Mouse (Mus musculus) small intestine, adult 2 months (tissue): Measurements from ENCODE around the gene Dmc1. TPM values are rescaled to one million over a fixed set of nuclear protein-coding genes. Genes with fewer than 3 reads are reported as not detected.
A peak's percentile ranks its signal among the peaks of the same experiment; 100 is the strongest.

Source experiments
- H3K27ac ChIP-seq: fragments of 200-500 bp; 2 replicates; pipeline ENCODE4 v1.5.1; 2012; ENCODE audit warnings: low read depth, low read length, control low read depth, inconsistent platforms; ENCODE audit not compliant: insufficient read depth
- H3K27me3 ChIP-seq: fragments of 200-500 bp; 2 replicates; pipeline ENCODE4 v1.6.1; 2012; ENCODE audit warnings: mild to moderate bottlenecking, moderate library complexity, low read length, inconsistent platforms; ENCODE audit not compliant: control insufficient read depth, insufficient read depth
- H3K36me3 ChIP-seq: fragments of 200-500 bp; 2 replicates; pipeline ENCODE4 v1.6.1; 2012; ENCODE audit warnings: mild to moderate bottlenecking, low read length, control low read depth, inconsistent platforms; ENCODE audit not compliant: control insufficient read depth, insufficient read depth
- H3K4me1 ChIP-seq: fragments of 200-500 bp; 2 replicates; pipeline ENCODE4 v1.6.1; 2012; ENCODE audit warnings: low read length, inconsistent platforms, mixed read lengths; ENCODE audit not compliant: control insufficient read depth, insufficient read depth, insufficient read length
- H3K4me3 ChIP-seq: fragments of 200-500 bp; 2 replicates; pipeline ENCODE4 v1.5.1; 2012; ENCODE audit warnings: low read depth, mild to moderate bottlenecking, control low read depth, inconsistent platforms, low read length, moderate library complexity
- CTCF ChIP-seq: fragments of 200-500 bp; IDR thresholded peaks from 2 replicates; pipeline ENCODE4 v1.5.1; 2012; ENCODE audit warnings: low read depth, mild to moderate bottlenecking, control low read depth, inconsistent platforms, low read length, moderate library complexity, mixed read lengths; ENCODE audit not compliant: insufficient replicate concordance, insufficient read length; ENCODE audit errors: extremely low read depth
- POLR2A ChIP-seq: fragments of 200-500 bp; IDR thresholded peaks from 2 replicates; pipeline ENCODE4 v1.6.1; 2012; ENCODE audit warnings: low read depth, mild to moderate bottlenecking, control low read depth, inconsistent platforms, low read length, moderate library complexity
- WGBS: fragments of 180-500 bp; shearing (Covaris S2); methylation state at CpG from one replicate; pipeline ENCODE4 v1.1.7; 2018; 5-methylcytosine and 5-hydroxymethylcytosine counted together
- polyA plus RNA-seq: library from polyadenylated mRNA; depleted of rRNA; stranded (reverse); fragments of >200 nt; gene quantifications from 2 replicates; pipeline ENCODE4 v1.2.3, GENCODE M21; 2012

Gene Dmc1
- polyA plus RNA-seq, 1 experiment: 0.08 TPM

DNA sequence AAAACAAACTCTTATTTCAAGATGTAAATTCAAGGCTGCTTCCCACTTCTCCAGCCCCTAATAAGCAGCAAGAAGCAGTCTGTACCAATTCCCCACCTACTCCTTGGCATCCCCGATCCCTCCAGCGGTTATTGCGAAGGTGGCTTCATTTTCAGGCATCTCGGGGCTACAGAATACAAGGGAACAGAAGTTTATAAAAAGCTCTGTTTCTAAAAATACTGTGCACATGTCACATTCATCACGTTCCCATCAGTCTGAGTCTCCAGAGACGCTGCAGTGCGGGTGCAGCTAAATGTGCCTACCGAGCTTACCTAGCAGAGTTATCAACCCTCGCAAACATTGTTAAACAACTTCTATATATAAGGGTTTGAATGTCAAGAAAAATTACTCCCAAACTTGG is 42.5 kb downstream of the Dmc1 start:
- no peaks in the 10 kb centered on the region for H3K27me3 ChIP-seq
- no peaks in the 10 kb centered on the region for H3K36me3 ChIP-seq
- no peak for TF ChIP-seq CTCF
- no peak for TF ChIP-seq POLR2A
- WGBS: 74% methylated on average over 9 of the region's 9 CpGs
- H3K4me1 ChIP-seq: no peaks in the 10 kb centered on the region
- no peak overlapping the region for H3K4me3 ChIP-seq
- no peak overlapping the region for H3K27ac ChIP-seq

DNA sequence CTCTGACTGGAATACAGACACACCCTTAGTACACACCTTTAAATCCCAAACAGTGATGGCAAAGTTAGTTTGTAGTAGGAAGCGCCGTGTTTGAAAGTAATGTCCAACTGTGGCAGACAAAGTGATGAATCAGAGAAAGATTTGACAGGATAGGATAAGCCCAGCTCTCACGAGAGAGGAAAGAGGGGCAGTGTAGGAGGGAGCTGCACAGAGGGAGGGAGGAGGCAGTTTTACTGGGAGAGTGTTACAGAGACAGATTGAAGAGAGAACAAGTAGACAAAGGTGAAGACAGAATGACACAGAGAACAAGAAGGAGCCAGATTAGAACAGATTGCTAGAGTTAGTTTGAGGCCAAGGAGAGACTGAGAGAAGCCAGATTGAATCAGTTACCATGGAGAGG is 45.3 kb downstream of the Dmc1 start:
- Histone ChIP-seq H3K4me1 (no peaks in the 10 kb centered on the region), H3K4me3 (no peak overlapping the region), H3K36me3 (no peaks in the 10 kb centered on the region), H3K27ac (no peak overlapping the region), H3K27me3 (no peaks in the 10 kb centered on the region)
- TF ChIP-seq POLR2A: no peak
- TF ChIP-seq CTCF: no peak
- WGBS: 52% methylated on average over 3 of the region's 3 CpGs

DNA sequence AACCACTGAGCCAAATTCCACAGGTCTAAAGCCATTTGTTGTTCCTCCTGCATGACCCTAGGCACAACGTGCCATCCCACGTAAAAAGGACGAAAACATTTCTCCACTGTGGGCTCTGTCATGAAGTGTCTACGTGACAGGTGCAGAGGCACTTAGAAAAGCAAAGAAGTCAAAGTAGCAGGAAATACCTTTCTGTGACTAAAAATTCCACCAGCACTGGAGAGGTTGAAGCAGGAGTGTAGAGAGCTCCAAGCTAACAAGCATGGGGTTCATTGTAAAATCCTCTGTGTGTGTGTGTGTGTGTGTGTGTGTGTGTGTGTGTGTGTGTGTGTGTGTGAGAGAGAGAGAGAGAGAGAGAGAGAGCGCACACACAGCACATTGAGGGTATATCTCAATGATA is 52.3 kb downstream of the Dmc1 start:
- Histone ChIP-seq H3K36me3 (no peaks in the 10 kb centered on the region), H3K4me3 (no peak overlapping the region), H3K27ac (no peak overlapping the region), H3K4me1 (no peaks in the 10 kb centered on the region), H3K27me3 (no peaks in the 10 kb centered on the region; the same call in 1 of the 2 replicates)
- TF ChIP-seq CTCF: no peak
- TF ChIP-seq POLR2A: no peak
- 74% methylated on average over 5 of the region's 5 CpGs for whole genome bisulfite sequencing

- Histone ChIP-seq H3K4me1 (peaks cover 4% of the 10 kb centered on the region; the same call in 1 of the 2 replicates), H3K27ac (no peak overlapping the region), H3K4me3 (no peak overlapping the region), H3K27me3 (no peaks in the 10 kb centered on the region; the same call in 1 of the 2 replicates), H3K36me3 (peaks cover 6% of the 10 kb centered on the region)
- TF ChIP-seq POLR2A (no peak), CTCF (no peak)
- 97% methylated on average over 2 of the region's 2 CpGs for WGBS
Observed at GRCm38 (mm10) chr15:79548226-79548625, 56.7 kb downstream of the Dmc1 start.

DNA sequence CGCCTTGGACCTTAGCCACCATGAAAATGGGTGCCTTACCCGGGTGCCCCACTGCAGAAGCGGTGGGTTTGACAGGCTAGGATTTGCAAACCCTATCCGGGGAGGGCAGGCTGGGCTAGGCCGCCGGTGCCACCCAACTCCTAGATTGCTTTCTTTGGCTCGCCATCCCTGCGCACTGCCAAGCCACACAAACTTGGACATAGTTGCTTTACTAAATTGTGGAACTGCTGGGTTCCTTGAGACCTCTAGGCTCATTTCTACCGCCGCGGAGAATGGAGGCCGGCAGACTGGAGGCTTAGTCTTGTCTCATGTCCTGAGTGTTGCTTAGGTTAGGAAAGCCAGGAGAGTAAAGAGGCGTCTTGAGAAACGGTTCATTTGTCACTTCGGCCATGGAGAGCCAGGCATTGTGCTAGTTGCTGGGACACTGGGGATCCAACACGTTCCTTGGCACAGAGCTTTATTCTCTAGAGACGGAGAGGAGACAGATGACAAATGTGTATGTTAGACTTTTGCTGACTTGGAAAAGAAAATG is 57.6 kb downstream of the Dmc1 start:
- WGBS: 85% methylated on average over 17 of the region's 17 CpGs
- no peaks in the 10 kb centered on the region; the same call in 1 of the 2 replicates for H3K27me3 ChIP-seq
- H3K27ac ChIP-seq: peak overlapping the region; percentile 89
- peaks cover 4% of the 10 kb centered on the region; the same call in 1 of the 2 replicates for H3K4me1 ChIP-seq
- peaks cover 13% of the 10 kb centered on the region for H3K36me3 ChIP-seq
- peak overlapping the region; percentile 78 for H3K4me3 ChIP-seq
- peak; percentile 12; the same call in 1 of the 2 replicates for TF ChIP-seq CTCF
- TF ChIP-seq POLR2A: 0 out of 2 replicates have a peak, but pooled peaks have one; percentile 17

DNA sequence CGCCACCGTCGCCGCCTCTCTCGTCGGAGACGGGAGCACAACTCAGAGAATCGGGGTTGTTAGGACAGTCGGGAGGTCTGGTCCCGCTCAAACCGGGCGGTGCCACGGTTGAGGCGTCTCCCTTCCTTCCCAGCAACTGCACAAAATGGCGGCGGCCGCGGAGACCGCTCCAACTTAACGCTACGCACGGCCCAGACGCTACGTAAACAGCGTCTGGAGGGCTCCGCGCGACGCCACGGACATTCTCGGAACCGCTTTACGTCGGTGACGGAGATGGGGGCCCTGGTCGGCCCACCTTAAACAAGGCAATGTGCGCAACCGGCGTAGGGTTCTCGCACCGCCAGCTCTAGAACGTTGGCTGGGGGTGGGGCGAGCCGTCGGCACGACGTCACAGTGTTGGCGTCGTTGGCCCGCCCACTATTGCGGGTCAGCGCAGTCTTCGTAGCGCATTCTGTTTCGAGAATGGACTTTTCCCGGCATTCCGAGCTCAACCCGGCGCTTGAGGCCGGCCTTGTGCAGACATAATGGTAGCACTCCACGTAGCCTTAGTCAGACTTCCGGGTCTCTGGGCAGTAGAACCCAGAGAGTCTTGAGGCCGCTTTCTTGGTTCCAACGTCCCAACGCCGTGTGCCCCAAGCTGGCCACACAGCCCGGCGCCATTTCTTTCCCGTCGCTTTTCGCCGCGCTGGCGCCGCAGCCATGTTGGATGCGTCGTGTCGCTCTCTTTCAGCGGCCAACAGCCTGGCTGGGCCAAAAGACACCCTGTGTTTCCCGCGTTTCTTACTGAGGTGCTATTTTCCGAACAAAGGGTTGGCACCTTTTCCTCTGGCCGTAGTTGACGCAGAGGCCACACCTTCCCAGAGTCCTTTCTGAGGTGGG is 58.3 kb downstream of the Dmc1 start, which contains the start of gene Ddx17:
Gene Ddx17, minus strand, starts transcription at position 332 of the 879 bp plus-strand sequence.
- Histone ChIP-seq H3K27ac (peak within 1 kb of the TSS; percentile 90), H3K36me3 (peaks cover 20% of the 10 kb centered on the region), H3K4me1 (peaks cover 4% of the 10 kb centered on the region; the same call in 1 of the 2 replicates), H3K27me3 (no peaks in the 10 kb centered on the region), H3K4me3 (peak within 1 kb of the TSS; percentile 78)
- 1% methylated on average over 84 of the region's 84 CpGs for WGBS
- TF ChIP-seq CTCF: no peak
- TF ChIP-seq POLR2A: peak; percentile 87

DNA sequence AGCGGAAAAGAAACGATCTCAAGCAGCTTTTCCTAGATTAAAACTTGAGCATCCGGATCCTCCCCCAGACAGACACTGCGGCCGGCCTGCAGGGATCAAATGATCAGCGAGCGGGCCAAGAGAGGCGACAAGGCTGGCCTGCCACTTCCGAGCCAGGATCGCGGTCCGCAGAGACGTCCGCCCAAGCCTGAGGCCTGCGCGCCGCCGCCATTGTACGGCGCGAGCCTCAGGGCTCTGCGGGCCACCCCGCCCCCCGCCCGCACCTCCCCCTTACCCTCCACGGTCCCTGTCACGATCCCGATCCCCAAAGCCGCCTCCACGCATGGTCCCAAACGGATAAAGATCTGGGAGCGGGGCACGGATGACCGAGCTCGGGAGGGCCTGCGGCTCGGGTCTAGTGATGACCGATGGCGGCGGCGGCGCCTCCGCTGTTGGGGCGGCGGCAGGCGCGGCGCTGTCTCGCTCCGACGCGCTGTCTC is 58.9 kb downstream of the Dmc1 start:
- Histone ChIP-seq H3K36me3 (peaks cover 26% of the 10 kb centered on the region), H3K4me3 (peak overlapping the region; percentile 78), H3K4me1 (peaks cover 4% of the 10 kb centered on the region; the same call in 1 of the 2 replicates), H3K27ac (peak overlapping the region; percentile 90), H3K27me3 (no peaks in the 10 kb centered on the region)
- TF ChIP-seq POLR2A: no peak
- TF ChIP-seq CTCF: no peak
- WGBS: under 1% methylated on average over 50 of the region's 52 CpGs
